Mouse (Mus musculus) frontal cortex, postnatal 36 days (tissue): ENCODE data around the gene Pde7b.

Experiments used
- DNase-seq, 2 experiments: peaks; one replicate each; pipeline ENCODE4 v3.0.0; 2022; ENCODE audit warnings: low spot score in 2 of 2

Pde7b gene

DNA sequence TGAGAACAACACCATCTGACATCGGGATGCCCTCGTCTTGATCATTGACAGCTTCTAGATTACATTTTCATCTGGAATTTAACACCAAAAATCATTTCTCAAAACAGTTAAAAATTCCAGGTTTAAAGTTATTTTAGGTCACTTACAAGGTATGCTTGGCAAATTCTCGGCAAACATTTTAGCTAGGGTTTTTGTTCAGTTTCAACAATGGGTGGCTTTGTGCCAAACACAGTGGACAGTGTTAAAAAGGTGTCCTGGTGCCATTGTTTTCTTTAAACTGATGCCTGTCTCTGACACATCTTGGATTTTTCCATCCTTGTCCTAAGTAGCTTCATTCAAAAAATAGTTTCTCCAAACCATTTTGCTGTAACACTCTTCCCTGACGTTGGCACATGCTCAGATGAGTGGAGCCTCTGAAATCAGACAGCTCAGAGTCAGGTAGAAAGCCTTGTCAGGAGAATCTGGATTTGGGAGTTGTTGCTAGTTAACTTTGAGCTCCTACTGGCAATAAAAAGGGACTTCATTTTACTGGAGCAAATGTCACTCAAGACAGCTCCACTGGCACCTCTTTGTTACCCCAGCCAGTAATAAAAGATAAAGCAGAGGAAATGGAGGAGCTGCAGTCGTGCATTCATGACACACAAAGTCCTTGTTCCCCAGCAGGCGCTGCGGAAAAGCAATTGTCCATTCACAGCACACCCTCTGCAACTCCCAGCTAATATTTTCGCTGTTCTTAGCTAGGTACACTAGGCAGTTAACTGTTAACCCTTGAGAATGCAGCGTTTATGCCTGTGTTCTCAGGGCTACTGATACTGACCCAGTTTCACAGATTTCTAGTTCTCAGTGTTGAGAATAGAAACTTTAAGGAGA lies 2.0 kb downstream of the Pde7b start:
- peak; percentile 26 to 41 for DNase-seq

DNA sequence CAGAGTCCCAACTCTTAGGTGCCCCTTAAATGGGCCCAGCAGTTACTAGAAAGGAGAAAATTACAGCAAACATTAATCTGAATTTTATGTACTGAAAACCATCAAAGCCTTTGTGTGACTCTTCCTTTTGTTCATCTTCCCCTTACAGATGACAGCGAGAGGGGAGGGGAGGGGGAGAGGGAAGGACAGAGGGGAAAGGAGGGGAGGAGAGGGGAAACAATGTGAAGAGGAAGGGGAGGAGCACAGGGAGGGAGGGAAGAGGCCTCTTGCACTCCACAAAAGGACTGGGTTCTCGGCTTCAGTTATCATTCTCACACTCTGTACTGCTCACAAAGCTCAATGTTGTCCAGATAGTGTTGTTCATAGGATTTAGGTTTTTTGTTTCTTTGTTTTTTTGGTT lies 5.7 kb downstream of the Pde7b start:
- no peak for DNase-seq

DNA sequence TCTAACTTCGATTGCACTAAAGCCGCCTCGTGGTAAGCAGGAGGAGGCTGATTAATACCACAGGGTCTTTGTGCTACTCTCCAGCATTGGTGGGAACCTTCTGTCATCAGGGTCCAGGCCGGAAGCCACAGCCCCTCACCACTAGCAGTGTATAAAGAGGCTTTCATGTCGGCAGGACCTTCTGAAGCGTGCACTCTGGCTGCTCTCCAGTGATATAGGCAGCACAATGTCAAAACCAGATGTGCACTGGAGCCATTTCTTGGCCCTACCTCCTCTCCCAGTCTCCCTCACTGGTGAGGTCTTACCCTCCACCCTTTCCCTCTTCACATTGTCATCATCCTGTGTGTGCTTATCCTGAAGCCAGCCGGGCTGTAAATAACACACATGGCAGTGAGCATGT lies 24.2 kb downstream of the Pde7b start:
- DNase-seq: no peak

DNA sequence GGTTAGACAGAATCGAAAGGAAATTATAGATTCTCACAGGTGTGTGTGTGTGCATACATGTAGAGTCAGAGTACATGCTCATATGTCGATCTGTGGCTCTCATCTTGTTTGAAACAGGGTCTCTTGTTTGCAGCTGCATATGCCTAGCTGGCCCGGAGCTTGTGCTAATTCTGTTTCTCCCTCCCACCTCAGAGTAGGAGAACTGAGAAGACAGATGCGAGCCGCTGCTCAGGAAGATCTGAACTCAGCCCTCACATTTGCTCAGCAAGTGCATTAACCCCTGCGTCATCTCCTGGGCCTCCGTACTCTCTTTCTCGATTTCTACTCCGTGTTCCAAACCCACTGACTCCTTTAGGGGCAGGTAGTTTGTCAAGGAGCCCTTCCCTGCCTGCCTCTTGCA lies 25.0 kb downstream of the Pde7b start:
- no peak for DNase-seq

DNA sequence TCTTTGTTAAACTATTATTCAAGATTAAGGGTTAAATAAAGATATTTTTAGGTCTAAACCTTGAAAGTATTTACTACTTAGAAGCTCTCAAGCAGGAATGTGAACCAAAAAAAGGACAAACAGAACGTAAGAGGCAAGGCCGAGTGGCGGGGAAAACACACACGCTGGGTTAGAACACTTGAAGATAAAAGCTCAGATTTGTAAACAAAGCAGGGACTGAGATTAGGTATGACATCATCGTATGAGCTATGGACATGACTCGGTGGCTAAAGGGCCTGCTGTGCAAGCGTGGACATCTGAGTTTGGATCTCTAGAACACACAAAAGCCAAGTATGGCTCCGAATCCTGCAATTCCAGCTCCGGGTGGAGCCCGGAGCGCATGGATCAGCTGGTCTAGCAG lies 29.2 kb downstream of the Pde7b start:
- no peak for DNase-seq

DNA sequence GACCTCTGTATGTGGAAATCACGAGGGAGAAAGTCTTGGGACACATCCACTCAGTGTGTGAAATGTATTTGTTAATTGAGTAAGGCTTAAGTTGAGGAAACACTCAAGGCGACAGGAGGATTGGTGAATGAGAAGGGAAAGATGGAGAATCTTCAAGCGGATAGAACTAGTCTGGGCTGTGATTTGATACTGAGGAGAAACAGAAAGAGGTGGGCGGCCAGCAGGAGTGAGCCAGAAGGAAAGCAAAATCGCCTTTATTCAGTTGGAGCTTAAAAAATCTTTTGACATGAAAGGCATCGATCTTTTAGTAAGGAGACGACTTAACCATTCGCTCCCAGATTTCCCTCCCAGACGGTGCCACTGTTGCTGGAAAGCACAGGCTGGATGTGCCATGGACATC lies 34.9 kb downstream of the Pde7b start:
- no peak for DNase-seq

DNA sequence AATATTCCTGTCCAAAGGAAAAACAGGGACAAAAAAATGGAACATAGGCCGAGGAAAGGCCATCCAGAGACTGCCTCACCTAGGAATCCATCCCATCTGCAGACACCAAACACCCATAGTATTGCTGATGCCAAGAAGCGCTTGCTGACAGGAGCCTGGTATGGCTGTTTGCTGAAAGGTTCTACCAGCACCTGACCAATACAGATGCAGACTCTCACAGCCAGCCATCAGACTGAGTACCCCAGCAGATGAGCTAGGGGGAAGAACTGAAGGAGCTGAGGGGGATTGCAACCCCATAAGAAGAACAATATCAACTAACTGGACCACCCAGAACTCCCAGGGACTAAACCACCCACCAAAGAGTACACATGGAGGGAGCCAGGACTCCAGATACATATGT lies 40.7 kb downstream of the Pde7b start:
- no peak for DNase-seq

DNA sequence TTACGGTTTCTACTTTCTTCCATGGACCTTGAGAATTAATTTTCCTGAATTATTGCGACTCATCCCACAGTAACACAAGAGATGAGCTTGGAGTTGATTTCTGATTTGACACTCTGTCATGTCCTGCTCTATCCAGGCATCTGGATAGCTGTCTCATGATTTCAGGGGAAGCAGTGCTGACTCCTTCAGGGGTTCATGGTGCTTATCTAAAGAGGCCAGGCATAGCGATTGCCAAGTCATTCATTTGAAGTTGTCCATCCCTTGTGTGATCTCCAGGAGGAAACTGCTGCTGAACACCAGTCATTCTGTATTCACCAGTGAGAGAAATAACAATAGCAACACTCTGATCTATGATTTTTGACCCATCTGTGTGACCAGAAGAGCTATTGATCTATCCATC lies 43.9 kb downstream of the Pde7b start:
- no peak for DNase-seq

DNA sequence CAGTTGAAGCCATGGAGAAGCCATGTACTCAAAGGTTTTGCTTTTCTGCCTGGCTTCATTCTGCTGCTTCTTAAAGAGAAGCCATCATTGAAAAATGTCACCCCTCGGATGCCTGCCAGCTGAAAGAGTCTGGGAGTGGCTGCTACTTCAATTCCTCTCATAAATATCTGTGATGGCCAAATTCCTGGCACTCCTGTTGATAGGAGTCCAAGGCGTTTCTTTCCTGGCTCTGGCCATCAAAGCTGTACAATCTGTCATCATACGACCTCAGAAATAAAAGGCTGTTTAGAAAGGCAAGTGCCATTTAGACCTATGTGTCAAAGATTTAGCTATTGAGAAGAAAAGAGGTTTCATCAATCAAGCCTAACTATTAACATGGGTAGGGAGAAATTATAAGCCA lies 49.6 kb downstream of the Pde7b start:
- DNase-seq: no peak

DNA sequence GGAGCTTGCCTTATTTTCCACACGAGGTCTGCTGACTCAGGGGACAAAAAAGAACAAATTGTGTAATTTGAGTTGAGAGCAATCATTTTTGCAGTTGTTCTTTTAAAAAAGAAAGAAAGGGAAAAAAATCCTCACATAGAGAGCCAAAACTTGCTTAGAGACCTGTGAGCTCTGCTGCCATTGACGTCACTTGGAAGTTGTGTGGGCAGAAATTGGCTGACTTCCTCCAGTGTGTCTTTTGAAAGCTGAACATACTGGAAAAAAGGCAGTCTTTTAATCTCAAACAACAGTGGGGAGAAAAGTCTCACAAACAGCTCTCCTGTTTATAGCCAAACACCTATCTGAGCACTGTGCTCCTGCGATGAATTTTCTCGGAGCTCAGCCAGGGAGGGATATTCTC lies 51.1 kb downstream of the Pde7b start:
- DNase-seq: peak; percentile 86 to 90

DNA sequence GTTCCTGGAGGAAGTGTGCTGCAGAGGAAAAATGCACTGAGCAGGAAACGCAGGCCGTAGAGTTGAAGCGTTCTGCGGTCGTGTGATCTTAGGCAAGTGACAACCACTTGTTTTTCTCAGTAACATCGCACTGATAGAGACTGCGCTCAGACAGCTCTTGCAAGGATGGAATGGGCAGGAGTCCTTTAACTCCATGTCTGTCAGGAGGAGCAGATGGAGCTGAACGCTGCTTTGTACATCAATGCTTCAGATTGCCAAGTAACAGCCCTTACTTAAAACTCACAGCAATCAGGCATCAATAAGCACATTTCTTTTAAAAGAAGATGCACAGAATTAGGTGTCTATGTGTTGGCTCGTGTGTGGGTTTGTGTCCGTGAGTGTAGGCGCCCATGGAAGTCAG lies 52.3 kb downstream of the Pde7b start:
- DNase-seq: no peak

DNA sequence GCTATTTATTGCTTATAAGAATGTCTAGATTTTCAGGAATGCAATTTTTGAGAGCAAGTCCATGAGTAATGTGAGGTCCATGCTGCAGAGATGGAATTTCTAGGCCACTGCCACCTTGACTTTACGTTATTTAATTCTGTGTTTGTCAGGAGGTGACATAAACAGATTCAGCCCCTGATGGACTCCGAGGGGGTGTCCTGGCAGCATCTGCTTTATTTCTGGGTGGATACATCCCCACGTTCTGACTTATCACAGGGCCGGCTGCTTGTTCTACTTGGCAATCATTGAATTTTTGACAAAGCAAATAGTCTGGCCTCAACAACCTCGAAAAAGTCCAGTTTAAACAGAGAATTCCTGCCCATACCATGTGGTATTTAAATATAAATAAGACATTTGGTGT lies 53.3 kb downstream of the Pde7b start:
- DNase-seq: no peak

DNA sequence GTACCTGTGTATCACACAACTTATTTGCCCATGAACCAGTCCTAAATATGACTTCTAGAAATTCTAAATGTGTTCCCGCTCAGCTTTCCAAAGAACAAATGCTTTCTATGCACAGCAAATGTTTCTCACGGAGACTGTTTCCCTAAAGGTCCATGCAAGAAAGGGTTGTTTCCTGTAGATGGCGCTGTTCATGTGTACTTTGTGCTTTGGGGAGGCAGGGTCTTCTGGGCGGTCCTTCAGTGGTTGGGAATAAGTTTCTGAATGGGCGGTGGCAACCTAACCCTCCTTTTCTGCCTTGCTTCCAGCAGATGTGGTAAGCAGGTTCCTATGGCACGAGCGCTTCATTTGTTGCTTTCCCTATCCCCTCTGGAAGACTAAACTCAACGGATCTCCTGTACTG lies 54.3 kb downstream of the Pde7b start:
- no peak for DNase-seq

DNA sequence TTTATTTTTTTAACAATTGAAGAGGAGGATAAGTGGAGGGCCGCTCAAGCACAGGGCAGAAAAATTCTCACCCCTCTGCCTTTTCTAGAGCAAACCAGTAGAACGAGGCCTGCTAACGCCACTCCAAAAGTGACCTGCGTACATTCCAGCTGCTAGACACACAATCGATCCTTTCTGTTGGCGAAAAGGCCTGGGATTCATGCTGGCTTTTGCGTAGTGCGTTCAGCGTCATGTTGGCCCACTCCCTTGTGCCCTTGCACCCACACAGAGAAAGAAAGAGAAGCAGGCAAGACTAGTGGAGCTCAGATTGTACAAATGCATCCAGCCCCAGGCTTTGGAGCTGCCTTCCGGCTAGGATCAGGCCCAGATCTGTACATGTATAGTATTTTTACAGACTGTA lies 55.4 kb downstream of the Pde7b start:
- DNase-seq: no peak

DNA sequence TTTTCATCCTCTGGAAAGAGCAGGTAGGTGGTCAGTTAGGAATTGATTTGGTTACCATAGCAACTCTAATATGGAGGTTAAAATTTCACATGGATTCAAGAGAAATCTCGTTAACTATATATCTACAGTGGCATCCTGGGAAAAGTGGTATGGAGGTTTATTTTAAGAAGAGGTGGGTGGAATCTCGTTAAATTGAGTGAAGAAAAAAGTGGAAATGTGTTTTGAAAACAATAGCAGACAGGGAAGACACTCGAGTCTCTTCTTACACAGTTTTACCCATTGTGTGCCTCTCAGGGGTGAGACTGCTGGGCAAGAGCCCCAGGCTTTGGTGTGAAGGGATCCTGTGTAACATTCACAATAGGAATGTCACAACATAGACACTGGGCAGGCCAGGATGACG lies 56.3 kb downstream of the Pde7b start:
- DNase-seq: no peak

DNA sequence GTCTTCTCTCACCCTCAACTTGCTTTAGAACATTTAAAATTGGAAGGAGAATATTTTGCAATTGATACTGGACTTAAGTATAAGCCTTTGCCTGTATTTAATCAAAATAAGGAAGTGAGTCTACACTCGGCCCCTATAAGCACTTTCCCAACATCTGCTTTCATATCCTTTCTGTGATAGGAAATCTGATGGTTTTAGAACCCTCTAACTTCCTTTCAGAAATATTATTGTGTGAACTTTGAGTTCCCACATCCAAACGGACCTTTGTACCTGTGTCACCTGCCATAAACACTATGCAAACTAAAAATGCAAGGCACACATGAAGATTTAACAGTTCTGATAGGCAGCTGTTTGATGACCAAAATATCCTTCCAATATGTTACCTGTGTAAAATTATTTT lies 58.2 kb downstream of the Pde7b start:
- DNase-seq: no peak

DNA sequence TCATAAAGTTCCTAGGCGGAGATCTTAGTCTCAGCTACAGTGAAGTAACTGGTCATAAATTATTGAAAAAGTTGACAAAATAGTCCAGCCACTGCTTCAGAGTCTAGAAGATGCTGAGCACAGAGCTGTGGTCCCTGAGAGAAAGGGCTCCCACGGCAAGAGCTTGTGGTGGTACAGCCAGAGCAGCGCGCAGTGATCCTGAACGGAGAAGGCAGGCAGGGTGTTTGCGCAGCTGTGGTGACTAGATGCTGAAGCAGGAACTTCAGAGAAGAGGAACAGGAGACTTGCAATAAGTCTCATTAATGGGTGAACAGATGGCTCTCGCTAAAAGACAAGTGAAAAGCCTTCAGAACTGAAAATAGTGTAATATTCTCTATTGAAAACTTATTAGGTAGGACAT lies 61.9 kb downstream of the Pde7b start:
- DNase-seq: no peak

DNA sequence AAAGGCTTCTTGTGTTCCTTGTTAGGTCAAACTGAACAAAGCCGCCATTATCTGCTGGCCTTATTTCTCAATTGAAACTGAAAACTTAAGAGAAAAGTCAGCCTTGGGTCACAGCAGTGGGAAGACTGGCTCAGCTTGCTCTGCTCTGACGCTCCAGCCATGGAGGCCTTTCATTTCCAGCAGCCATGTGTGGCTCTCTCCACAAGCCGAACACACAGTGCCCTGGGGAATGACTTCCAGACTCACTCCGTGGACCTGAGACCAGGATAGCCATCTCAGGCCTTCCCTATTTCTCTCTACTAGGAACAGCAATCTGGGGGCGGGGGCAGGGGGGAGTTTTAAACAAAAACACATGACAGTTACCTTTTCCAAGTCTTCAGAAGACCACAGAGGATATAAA lies 63.2 kb downstream of the Pde7b start:
- DNase-seq: no peak

DNA sequence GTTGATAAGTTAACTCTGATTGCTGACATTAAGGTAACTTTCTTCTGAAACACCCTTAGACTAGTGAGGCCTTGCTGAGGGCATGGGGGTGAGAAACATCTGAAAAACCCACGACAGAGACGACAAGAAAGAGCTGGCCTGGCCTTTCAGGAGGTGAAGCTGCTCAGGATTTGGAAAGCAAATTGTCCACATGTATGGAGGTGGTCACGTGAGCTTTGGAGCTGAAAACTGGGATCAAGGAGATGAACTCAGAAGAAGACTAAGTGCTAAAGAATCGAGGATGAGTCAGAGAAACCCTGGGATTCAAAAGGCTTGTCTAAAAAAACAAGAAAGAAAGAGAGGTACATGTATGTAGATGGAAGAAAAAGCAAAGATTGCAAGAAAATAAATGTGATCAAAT lies 65.2 kb downstream of the Pde7b start:
- DNase-seq: no peak

DNA sequence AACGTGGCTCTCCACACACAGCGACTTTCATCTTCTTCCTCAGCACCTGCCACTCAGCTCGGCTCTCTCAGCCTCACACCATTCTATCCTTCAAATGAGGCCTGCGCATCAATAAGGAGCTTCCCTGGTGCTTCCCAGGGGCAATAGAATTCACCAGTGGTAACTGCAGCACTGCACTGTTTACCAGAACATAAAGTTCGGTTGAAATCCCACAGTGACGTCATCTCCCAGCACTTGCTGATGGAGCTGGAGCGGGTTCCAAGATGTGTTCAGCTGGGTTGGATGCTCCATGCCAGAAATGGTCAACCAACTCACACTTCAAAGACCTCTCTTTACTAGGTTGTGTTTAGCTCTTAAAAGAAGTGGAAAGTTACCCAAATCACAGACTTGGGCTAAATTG lies 65.6 kb downstream of the Pde7b start:
- DNase-seq: no peak

DNA sequence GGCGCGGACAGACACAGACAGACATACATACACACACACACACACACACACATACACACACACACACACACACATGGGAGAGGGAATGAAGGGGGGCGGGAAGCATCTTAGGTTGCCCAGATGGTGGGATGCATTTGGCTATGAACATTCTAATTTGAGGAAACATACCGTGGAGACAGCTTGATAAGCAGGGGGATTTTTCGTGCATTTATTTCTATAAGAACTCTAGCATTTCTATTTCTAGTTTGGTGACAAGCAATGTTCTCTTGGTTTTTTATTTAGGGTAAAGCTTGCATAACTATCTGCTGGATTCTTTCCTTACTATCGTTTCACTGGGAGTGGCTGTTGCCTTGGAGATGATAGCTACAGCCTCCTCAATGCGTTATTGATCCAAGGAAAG lies 66.2 kb downstream of the Pde7b start:
- no peak for DNase-seq

DNA sequence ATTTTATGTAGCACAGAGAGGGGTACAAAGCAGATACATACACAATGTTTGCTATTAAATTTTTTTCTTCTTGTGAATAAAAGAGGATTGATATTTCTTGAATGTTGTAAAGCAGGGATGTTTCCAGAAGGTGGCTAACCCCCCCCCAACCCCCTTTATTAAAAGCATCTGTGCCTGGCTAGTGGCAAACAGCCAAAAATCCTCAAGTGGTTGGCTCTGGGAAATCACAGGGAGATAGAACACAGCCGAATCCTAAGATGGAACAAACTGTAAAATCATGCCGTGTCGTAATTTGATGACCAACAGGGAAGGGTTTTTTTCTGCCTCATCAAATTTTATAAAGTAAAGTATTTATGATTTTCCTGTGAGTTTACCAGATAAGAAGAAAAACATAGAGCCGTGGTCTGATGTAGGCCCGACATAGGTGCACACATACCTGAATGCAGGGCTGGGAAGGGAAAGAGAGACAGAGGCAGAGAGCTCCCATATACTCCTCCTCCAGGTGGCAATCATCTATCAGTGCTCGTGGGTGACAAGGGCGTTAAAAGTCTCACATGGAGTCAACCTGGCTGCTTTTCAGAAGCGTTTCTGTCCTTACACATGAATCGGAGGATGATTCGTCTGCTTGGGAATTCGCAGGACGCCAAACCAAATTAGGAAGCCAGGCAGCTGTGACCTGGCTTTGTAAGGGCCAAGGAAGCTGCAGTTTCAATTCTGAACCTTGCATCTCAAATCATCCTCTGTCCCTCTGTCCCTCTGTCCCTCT lies 67.4 kb downstream of the Pde7b start:
- DNase-seq: no peak

DNA sequence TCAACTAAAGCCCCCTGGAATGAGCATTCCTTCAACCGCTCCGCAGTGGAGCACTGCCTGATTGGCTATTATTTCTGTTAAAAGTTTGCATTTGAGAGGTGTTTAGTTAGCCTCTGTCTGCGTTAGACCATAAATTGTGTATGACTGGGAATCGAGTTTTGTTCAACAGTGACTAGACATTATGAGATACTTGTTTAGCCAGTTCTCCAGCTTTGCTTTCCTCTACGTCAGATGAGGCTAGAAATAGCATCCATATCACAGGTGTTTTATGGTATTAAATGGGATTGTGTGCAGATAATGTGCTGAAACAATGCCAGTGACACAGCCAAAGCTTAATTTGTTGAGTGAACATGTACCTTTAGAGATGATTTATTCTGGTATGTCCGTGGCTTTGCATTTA lies 70.3 kb downstream of the Pde7b start:
- no peak for DNase-seq
